19 mouse cellular contexts compared by ENCODE assay signal in the genomic region with DNA sequence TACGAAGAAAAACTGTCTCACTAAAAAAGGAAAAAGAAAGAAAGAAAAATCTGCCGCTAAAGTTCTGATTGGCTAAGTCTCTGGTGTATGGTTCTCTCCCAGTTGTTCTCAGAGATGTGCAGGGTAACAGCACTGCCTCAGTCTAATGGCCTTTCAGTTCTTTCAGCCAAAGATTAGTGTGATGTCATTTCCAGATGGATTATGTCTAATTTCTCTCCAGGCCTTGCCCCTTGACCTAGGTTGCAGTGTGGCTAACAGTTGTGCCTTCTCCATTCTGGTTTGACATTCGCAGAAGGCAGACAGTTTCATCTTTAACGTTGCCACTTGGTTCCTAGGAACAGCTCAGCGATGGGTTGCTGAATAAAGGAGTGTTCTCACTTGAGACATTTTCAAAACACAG.
A peak's percentile ranks its signal among the peaks of the same experiment; 100 is the strongest.
DNase-seq lines count a peak whose midpoint lies in the region; ATAC-seq and TF ChIP-seq lines count a peak whose summit lies in the region.
"Had no signal": no experiment of that assay in that cellular context is flagged by ENCODE, and none has a peak within 500 bp of the region (broad histone marks: within the 10 kb centered on the region; RNA-seq: fewer than 3 reads in every experiment).

No protein-coding gene starts in this region.

- no peak for TF ChIP-seq CTCF in stomach, postnatal 0 days (IDR thresholded peaks at IDR 0.05; ENCODE audit: low read depth)

- no peak overlapping the region for H3K4me2 ChIP-seq in stomach, embryonic 15.5 days
- no peak overlapping the region for H3K4me2 ChIP-seq in stomach, postnatal 0 days (replicated peaks; ENCODE audit: low read depth)
- H3K4me2 ChIP-seq: hindbrain, embryonic 14.5 days; intestine, embryonic 15.5 days; liver, embryonic 11.5 days had no signal

- no peaks in the 10 kb centered on the region for H3K9me3 ChIP-seq in stomach, embryonic 15.5 days
- H3K9me3 ChIP-seq in stomach, postnatal 0 days (ENCODE audit: control insufficient read depth, low read length): no peaks in the 10 kb centered on the region
- H3K9me3 ChIP-seq: G1E; intestine, embryonic 15.5 days; limb, embryonic 10.5 days had no signal

- no peak overlapping the region for H3K9ac ChIP-seq in stomach, embryonic 15.5 days
- no peak overlapping the region for H3K9ac ChIP-seq in stomach, postnatal 0 days (ENCODE audit: low read length)
- H3K9ac ChIP-seq: hindbrain, embryonic 14.5 days; intestine, embryonic 15.5 days had no signal

- H3K36me3 ChIP-seq in stomach, embryonic 15.5 days: no peaks in the 10 kb centered on the region
- no peaks in the 10 kb centered on the region for H3K36me3 ChIP-seq in stomach, postnatal 0 days (ENCODE audit: control insufficient read depth, insufficient read depth, low read length)
- H3K36me3 ChIP-seq: intestine, embryonic 15.5 days had no signal

- intact Hi-C loops in heart, postnatal 14 days (cut with DNase I): loop anchor here (2.0 kb wide), 1 partner anchor 32 kb away; no protein-coding TSS in a partner anchor

- no peak for TF ChIP-seq EP300 in stomach, postnatal 0 days (optimal IDR thresholded peaks at IDR 0.05)

- DNase-seq in embryo, embryonic 10 days (ENCODE audit: low spot score): peak; percentile 44
- no peak for DNase-seq in embryo, embryonic 9.5 days (ENCODE audit: extremely low spot score)
- peak; percentile 39 to 48 for DNase-seq in heart, adult 9 months (ENCODE audit: low spot score in 2 of 2)
- no peak for DNase-seq in heart, postnatal 14 days
- DNase-seq in kidney, postnatal 10 days: peak; percentile 37
- DNase-seq in kidney, adult 11 months: no peak
- DNase-seq in stomach, postnatal 0 days (ENCODE audit: low spot score): no peak
- DNase-seq: adrenal gland, adult 2 months; cerebellum, adult 9-11 months; thymus, adult 18-20 months had no signal

- WGBS in stomach, embryonic 15.5 days: 60% methylated on average over 5 of the region's 5 CpGs
- 60% methylated on average over 5 of the region's 5 CpGs for WGBS in stomach, postnatal 0 days

- H3K27ac ChIP-seq in stomach, embryonic 15.5 days: peak overlapping the region; percentile 31; the same call in 1 of the 2 replicates
- H3K27ac ChIP-seq in stomach, postnatal 0 days (replicated peaks): no peak overlapping the region
- H3K27ac ChIP-seq: hindbrain, embryonic 14.5 days; intestine, embryonic 15.5 days; limb, embryonic 10.5 days had no signal

- H3K4me1 ChIP-seq in stomach, embryonic 15.5 days: peaks cover 8% of the 10 kb centered on the region; the same call in 1 of the 2 replicates
- H3K4me1 ChIP-seq in stomach, postnatal 0 days (replicated peaks; ENCODE audit: control insufficient read depth, insufficient read depth): 0 out of 2 replicates have a peak, but pooled peaks cover 3% of the 10 kb centered on the region
- H3K4me1 ChIP-seq: intestine, embryonic 15.5 days had no signal

- H3K27me3 ChIP-seq in stomach, embryonic 15.5 days (replicated peaks): no peaks in the 10 kb centered on the region
- H3K27me3 ChIP-seq in stomach, postnatal 0 days (ENCODE audit: control insufficient read depth, insufficient read depth, low read length): no peaks in the 10 kb centered on the region
- H3K27me3 ChIP-seq: intestine, embryonic 15.5 days had no signal

- ATAC-seq in stomach, embryonic 15.5 days (ENCODE audit: insufficient read depth, low FRiP score, low read depth): no peak
- no peak for ATAC-seq in stomach, postnatal 0 days (ENCODE audit: low FRiP score, low TSS enrichment)
- ATAC-seq: CD4-positive, CD25-positive, alpha-beta regulatory T cell, adult 4 months; forebrain, embryonic 14.5 days; intestine, embryonic 15.5 days; midbrain, embryonic 16.5 days had no signal

- H3K4me3 ChIP-seq in stomach, embryonic 15.5 days (replicated peaks): no peak overlapping the region
- no peak overlapping the region for H3K4me3 ChIP-seq in stomach, postnatal 0 days (ENCODE audit: low read depth, low read length)
- H3K4me3 ChIP-seq: intestine, embryonic 15.5 days; limb, embryonic 10.5 days had no signal

Comparison
In these comparisons a context has a peak if more than half of its experiments do, and no peak if none do; other contexts are left out.
1. DNase-seq: peak in embryo, embryonic 10 days (single experiment), heart, adult 9 months (2 of 2) and kidney, postnatal 10 days (single experiment); none in embryo, embryonic 9.5 days (single experiment), heart, postnatal 14 days (0 of 2), kidney, adult 11 months (single experiment) and stomach, postnatal 0 days (single experiment).